Mouse (Mus musculus) testis, adult 2 months (tissue): ENCODE results near the gene Sumo3. TPM values are rescaled to one million over a fixed set of nuclear protein-coding genes. Genes with fewer than 3 reads are reported as not detected.

ENCODE experiments used
- H3K27ac ChIP-seq: fragments of 200-500 bp; 2 replicates; pipeline ENCODE4 v1.5.1; 2012; ENCODE audit warnings: low read depth, low read length; ENCODE audit not compliant: control insufficient read depth, insufficient read depth
- H3K27me3 ChIP-seq: fragments of 200-500 bp; 2 replicates; pipeline ENCODE4 v1.6.1; 2012; ENCODE audit warnings: mild to moderate bottlenecking, low read length, moderate library complexity; ENCODE audit not compliant: control insufficient read depth, insufficient read depth
- H3K36me3 ChIP-seq: fragments of 200-500 bp; 2 replicates; pipeline ENCODE4 v1.6.1; 2012; ENCODE audit warnings: mild to moderate bottlenecking, low read length; ENCODE audit not compliant: control insufficient read depth, insufficient read depth
- H3K4me1 ChIP-seq: fragments of 200-500 bp; 2 replicates; pipeline ENCODE4 v1.6.1; 2012; ENCODE audit warnings: low read length; ENCODE audit not compliant: control insufficient read depth, insufficient read depth
- H3K4me3 ChIP-seq: fragments of 200-500 bp; 2 replicates; pipeline ENCODE4 v1.5.1; 2012; ENCODE audit warnings: low read depth, mild to moderate bottlenecking, low read length, moderate library complexity, mixed read lengths; ENCODE audit not compliant: control insufficient read depth
- CTCF ChIP-seq: fragments of 200-500 bp; IDR thresholded peaks from 2 replicates; pipeline ENCODE4 v1.5.1; 2012; ENCODE audit warnings: low read depth, mild to moderate bottlenecking, inconsistent platforms, low read length, moderate library complexity; ENCODE audit not compliant: control insufficient read depth, insufficient read depth, insufficient replicate concordance
- POLR2A ChIP-seq: fragments of 200-500 bp; IDR thresholded peaks from 2 replicates; pipeline ENCODE4 v1.6.1; 2012; ENCODE audit warnings: low read depth, mild to moderate bottlenecking, inconsistent platforms, low read length, moderate library complexity; ENCODE audit not compliant: control insufficient read depth
- polyA plus RNA-seq: library from polyadenylated mRNA; depleted of rRNA; stranded (reverse); fragments of >200 nt; gene quantifications from 2 replicates; pipeline ENCODE4 v1.2.3, GENCODE M21; 2012; rRNA removed

The Sumo3 gene
- 83.1 and 88.6 TPM in 2 replicates for polyA plus RNA-seq

DNA sequence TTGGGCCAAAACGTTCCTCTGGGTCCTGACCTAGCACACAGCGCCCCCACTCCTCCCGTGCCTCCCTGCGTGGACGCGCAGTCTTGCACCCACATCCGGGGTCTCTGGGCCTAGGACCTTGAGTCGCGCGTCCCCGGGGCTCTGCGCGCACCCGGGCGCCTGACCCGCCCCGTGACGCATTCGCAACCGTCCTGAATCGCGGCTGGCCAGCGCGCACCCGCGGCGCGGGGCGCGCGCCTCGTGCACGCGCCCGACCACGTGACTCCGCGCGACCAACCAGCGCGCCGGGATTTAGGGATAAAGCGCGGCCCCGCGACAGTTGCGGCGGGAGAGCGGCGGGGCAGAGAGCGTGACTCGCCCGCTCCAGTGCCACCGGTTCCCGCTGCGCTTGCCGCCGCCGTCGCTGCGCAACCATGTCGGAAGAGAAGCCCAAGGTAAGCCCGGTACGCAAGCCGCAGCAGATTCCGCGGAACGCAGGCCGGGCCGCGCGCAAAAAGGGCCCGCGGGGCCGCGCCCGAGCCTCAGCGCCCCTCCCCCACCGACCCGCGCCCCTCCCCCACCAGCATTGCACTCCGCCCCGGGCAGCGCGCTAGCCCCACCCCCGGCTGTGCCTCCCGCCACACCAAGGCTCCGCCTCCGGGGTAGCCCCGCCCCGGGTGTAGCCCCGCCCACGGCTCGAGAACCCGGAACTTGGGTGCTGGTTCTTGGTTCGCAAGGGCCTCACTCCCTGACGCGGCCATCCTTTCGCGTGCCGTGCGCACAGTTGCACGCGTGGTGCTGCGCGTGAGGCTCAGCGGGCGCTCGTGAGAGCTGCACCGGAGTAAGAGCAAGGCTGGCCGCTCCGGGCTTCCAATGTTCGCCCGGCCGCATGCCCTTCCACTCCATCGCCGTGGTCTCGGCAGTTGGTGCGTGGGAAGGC lies at the start of gene Sumo3, which contains the start of gene Gm49325:
TSS of gene Sumo3 (plus strand) at position 190 of the 919 bp plus-strand sequence.
TSS of gene Gm49325 (plus strand) at position 290 of the 919 bp plus-strand sequence.
- Histone ChIP-seq H3K27me3 (no peaks in the 10 kb centered on the region), H3K4me1 (peaks cover 24% of the 10 kb centered on the region), H3K36me3 (peaks cover 3% of the 10 kb centered on the region), H3K4me3 (peak within 1 kb of the TSS; percentile 91), H3K27ac (peak within 1 kb of the TSS; percentile 91)
- TF ChIP-seq CTCF (no peak), POLR2A (peak; percentile 64; the same call in 1 of the 2 replicates)

GRCm38 (mm10) chr10:77556631-77557030 lies 49.3 kb upstream of the Sumo3 start:
- no peak for TF ChIP-seq POLR2A
- Histone ChIP-seq H3K27ac (no peak overlapping the region), H3K36me3 (no peaks in the 10 kb centered on the region), H3K27me3 (no peaks in the 10 kb centered on the region), H3K4me1 (no peaks in the 10 kb centered on the region), H3K4me3 (no peak overlapping the region)

DNA sequence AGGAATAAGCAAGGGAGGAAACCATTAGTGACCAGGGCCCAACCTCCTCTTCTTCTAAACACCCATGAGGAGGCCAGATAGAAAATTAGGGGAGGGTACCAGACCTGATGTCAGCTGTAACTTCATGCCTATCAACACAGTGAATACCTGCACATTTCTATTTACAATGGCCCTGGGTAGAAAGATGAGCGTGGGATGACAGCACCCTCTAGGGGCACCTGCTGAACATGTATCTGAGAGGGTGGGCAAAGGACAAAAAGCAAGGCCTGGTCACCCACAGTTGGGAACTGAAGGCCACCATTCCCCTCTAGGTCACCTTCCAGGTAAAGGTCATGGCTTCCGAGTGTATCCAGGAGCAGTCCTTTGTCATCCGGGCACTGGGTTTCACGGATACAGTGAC lies 48.3 kb upstream of the Sumo3 start:
- TF ChIP-seq CTCF (no peak; the same call in 1 of the 2 replicates), POLR2A (no peak)

DNA sequence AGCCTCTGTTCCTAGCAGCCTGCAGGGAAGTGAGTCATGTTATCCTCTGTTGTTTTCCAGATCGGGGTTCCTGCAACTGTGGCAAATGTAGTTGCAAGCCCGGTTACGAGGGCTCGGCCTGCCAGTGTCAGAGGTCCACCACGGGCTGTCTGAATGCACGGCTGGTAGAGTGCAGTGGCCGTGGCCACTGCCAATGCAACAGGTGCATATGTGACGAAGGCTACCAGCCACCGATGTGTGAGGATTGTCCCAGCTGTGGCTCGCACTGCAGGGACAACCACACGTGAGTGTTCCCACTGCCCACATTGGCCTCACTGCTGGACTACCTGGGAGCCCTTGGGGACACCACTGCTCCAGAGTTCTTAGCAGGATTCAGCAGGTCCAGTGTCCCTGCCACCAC lies 45.8 kb upstream of the Sumo3 start:
- H3K4me3 ChIP-seq = no peak overlapping the region
- no peaks in the 10 kb centered on the region for H3K27me3 ChIP-seq
- H3K4me1 ChIP-seq = no peaks in the 10 kb centered on the region
- no peak overlapping the region for H3K27ac ChIP-seq
- no peaks in the 10 kb centered on the region for H3K36me3 ChIP-seq
- no peak for TF ChIP-seq POLR2A
- TF ChIP-seq CTCF = no peak

More for the DNA sequence above, 48.3 kb upstream of the Sumo3 start:
- Histone ChIP-seq H3K4me3 (no peak overlapping the region), H3K36me3 (no peaks in the 10 kb centered on the region), H3K4me1 (no peaks in the 10 kb centered on the region), H3K27me3 (no peaks in the 10 kb centered on the region), H3K27ac (no peak overlapping the region)

- TF ChIP-seq POLR2A = no peak
- no peak for TF ChIP-seq CTCF
- Histone ChIP-seq H3K36me3 (no peaks in the 10 kb centered on the region), H3K27ac (no peak overlapping the region), H3K4me1 (no peaks in the 10 kb centered on the region), H3K27me3 (no peaks in the 10 kb centered on the region), H3K4me3 (no peak overlapping the region)
Measured at GRCm38 (mm10) chr10:77560830-77561229, 45.1 kb upstream of the Sumo3 start.

- no peak overlapping the region for H3K27ac ChIP-seq
- H3K36me3 ChIP-seq = no peaks in the 10 kb centered on the region
- peak overlapping the region; percentile 9; the same call in 1 of the 2 replicates for H3K4me3 ChIP-seq
- TF ChIP-seq POLR2A (no peak), CTCF (no peak)
- H3K4me1 ChIP-seq = no peaks in the 10 kb centered on the region
- H3K27me3 ChIP-seq = no peaks in the 10 kb centered on the region
Measured at GRCm38 (mm10) chr10:77561508-77561907, 44.4 kb upstream of the Sumo3 start.

GRCm38 (mm10) chr10:77565005-77565404 lies 40.9 kb upstream of the Sumo3 start:
- no peaks in the 10 kb centered on the region for H3K27me3 ChIP-seq
- no peak overlapping the region for H3K4me3 ChIP-seq
- H3K36me3 ChIP-seq = no peaks in the 10 kb centered on the region
- H3K4me1 ChIP-seq = peaks cover 6% of the 10 kb centered on the region
- TF ChIP-seq POLR2A (no peak), CTCF (no peak)
- no peak overlapping the region for H3K27ac ChIP-seq
